Mouse (Mus musculus) forebrain, embryonic 15.5 days (tissue): ENCODE data around the gene Stra6. TPM values are rescaled to one million over a fixed set of nuclear protein-coding genes. Genes with fewer than 3 reads are reported as not detected.

Source experiments
- ATAC-seq: fragments of 200-750 bp; cut with Nextera tagmentation; replicated peaks from 2 replicates; pipeline ENCODE4 v1.8.0; 2017; ENCODE audit warnings: mild to moderate bottlenecking, moderate TSS enrichment, moderate library complexity
- H3K27ac ChIP-seq: fragments of 300-500 bp; sonication (generic); replicated peaks from 2 replicates; pipeline ENCODE4 v1.5.1; 2015; ENCODE audit warnings: mild to moderate bottlenecking, inconsistent platforms
- H3K27me3 ChIP-seq: fragments of 300-500 bp; sonication (generic); 2 replicates; pipeline ENCODE4 v1.6.1; 2015; ENCODE audit warnings: inconsistent platforms
- H3K36me3 ChIP-seq: fragments of 300-500 bp; sonication (generic); 2 replicates; pipeline ENCODE4 v1.6.1; 2015; ENCODE audit warnings: mild to moderate bottlenecking, inconsistent platforms
- H3K4me1 ChIP-seq: fragments of 300-500 bp; sonication (generic); 2 replicates; pipeline ENCODE4 v1.6.1; 2015; ENCODE audit warnings: inconsistent platforms
- H3K4me2 ChIP-seq: fragments of 300-500 bp; sonication (generic); replicated peaks from 2 replicates; pipeline ENCODE4 v1.6.1; 2015; ENCODE audit warnings: mild to moderate bottlenecking, inconsistent platforms
- H3K4me3 ChIP-seq: fragments of 300-500 bp; sonication (generic); 2 replicates; pipeline ENCODE4 v1.5.1; 2015; ENCODE audit warnings: mild to moderate bottlenecking, inconsistent platforms
- H3K9ac ChIP-seq: fragments of 300-500 bp; sonication (generic); replicated peaks from 2 replicates; pipeline ENCODE4 v1.6.1; 2015; ENCODE audit warnings: mild to moderate bottlenecking, inconsistent platforms
- H3K9me3 ChIP-seq: fragments of 300-500 bp; sonication (generic); 2 replicates; pipeline ENCODE4 v1.6.1; 2016; ENCODE audit warnings: inconsistent platforms
- WGBS: fragments of 180-500 bp; shearing (Covaris S2); methylation state at CpG from one replicate; pipeline ENCODE4 v1.1.7; 2015; ENCODE audit warnings: mixed read lengths; 5-methylcytosine and 5-hydroxymethylcytosine counted together
- polyA plus RNA-seq: library from polyadenylated mRNA; unstranded; fragments of >200 nt; fragmentation: Nextera tagmentation; extraction: Ambion mirVana; gene quantifications from 2 replicates; pipeline ENCODE4 v1.2.1, GENCODE M21; 2015

The Stra6 gene
- polyA plus RNA-seq, 1 experiment from 2014 or later: 8.7 TPM

DNA sequence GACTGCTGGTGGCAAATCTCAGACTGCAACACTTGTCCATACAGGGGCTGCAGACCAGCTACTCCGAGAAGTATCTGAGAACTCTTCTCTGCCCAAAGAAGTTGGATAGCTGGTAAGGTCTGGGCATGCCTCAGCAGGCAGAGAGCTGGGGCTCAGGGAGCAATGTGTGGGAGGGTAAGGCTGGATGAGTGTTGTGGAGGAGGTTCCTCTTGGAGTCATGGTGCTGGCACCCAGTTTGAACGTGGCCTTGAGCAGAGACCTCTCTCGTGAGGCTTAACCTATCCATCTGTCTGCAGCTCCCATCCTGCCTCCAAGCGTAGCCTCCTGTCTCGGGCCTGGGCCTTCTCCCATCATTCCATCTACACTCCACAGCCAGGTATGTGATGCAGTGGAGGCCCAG, 81.8 kb downstream of the Stra6 start:
- Histone ChIP-seq H3K36me3 (no peaks in the 10 kb centered on the region), H3K4me3 (no peak overlapping the region), H3K9me3 (no peaks in the 10 kb centered on the region), H3K4me1 (peaks cover 10% of the 10 kb centered on the region), H3K27me3 (no peaks in the 10 kb centered on the region), H3K4me2 (no peak overlapping the region), H3K27ac (no peak overlapping the region), H3K9ac (no peak overlapping the region)
- no peak for ATAC-seq
- WGBS: 81% methylated on average over 5 of the region's 5 CpGs

DNA sequence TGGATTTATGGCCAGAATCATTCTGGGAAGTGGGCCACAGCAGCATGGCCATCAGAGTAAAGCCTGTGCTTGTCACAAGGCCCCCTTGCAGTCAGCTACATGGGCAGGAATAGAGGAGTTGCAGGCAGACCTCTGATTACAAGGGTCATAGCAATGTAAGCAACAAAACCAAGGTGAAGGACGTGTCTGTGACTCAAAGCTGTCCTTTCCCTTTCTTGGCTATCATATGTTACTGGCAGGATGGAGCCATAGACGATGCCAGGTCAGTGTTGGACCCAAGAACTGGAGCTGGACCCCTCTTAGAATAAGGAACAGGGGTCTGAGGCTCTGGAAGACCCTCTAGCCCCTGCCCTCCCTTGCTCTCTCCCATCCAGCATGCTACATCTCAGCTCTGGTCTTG, 85.2 kb downstream of the Stra6 start:
- no peaks in the 10 kb centered on the region for H3K36me3 ChIP-seq
- H3K4me1 ChIP-seq: peaks cover 7% of the 10 kb centered on the region; the same call in 1 of the 2 replicates
- no peak for ATAC-seq
- H3K9me3 ChIP-seq: no peaks in the 10 kb centered on the region
- H3K4me2 ChIP-seq: no peak overlapping the region
- no peak overlapping the region for H3K4me3 ChIP-seq
- H3K27ac ChIP-seq: no peak overlapping the region
- no peak overlapping the region for H3K9ac ChIP-seq
- 57% methylated on average over 2 of the region's 2 CpGs for WGBS
- H3K27me3 ChIP-seq: no peaks in the 10 kb centered on the region

DNA sequence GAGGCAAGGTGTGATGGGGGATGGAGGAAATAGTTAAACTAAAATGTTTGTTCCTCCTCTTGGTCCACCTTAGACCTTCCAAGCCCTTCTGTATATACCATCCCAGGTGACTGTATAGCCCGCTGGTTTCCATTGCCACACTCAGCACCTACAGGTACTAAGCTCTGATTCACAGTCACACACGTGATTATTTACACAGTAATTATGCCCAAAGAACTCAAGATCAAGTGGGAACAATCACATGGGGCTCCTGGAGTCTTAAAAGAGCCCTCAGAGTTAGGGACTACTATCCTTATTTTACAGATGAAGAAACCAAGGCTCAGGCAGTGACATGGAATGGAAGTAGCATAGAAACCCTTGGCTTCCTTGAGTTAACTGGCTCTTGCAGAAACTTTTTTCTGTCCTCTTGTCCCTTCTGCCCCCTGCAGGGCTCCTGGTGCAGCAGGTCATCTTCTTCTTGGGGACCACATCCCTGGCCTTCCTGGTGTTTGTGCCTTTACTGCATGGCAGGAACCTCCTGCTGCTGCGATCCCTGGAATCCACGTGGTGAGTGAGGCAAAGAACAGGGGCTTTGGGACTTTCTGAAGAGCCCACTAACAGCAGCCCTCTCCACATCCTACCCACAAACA, 87.3 kb downstream of the Stra6 start:
- no peak for ATAC-seq
- Histone ChIP-seq H3K4me1 (peaks cover 11% of the 10 kb centered on the region), H3K9me3 (no peaks in the 10 kb centered on the region), H3K4me3 (no peak overlapping the region), H3K27ac (no peak overlapping the region), H3K4me2 (no peak overlapping the region), H3K27me3 (no peaks in the 10 kb centered on the region), H3K9ac (no peak overlapping the region), H3K36me3 (no peaks in the 10 kb centered on the region)
- WGBS: 77% methylated on average over 4 of the region's 4 CpGs

GRCm38 (mm10) chr9:58153095-58153494, 89.5 kb downstream of the Stra6 start:
- Histone ChIP-seq H3K4me3 (no peak overlapping the region), H3K9ac (no peak overlapping the region), H3K36me3 (no peaks in the 10 kb centered on the region), H3K9me3 (no peaks in the 10 kb centered on the region), H3K4me2 (no peak overlapping the region), H3K27ac (no peak overlapping the region), H3K4me1 (peaks cover 12% of the 10 kb centered on the region), H3K27me3 (no peaks in the 10 kb centered on the region)
- WGBS: 85% methylated on average over 3 of the region's 3 CpGs
- ATAC-seq: no peak

- no peak overlapping the region for H3K4me2 ChIP-seq
- 49% methylated on average over 3 of the region's 3 CpGs for WGBS
- no peak overlapping the region for H3K4me3 ChIP-seq
- peak; percentile 48; the same call in 1 of the 2 replicates for ATAC-seq
- H3K4me1 ChIP-seq: peaks cover 23% of the 10 kb centered on the region
- H3K9me3 ChIP-seq: no peaks in the 10 kb centered on the region
- H3K9ac ChIP-seq: no peak overlapping the region
- H3K36me3 ChIP-seq: no peaks in the 10 kb centered on the region
- no peaks in the 10 kb centered on the region for H3K27me3 ChIP-seq
- peak overlapping the region; percentile 36 for H3K27ac ChIP-seq
Observed at GRCm38 (mm10) chr9:58155366-58155765, 91.8 kb downstream of the Stra6 start.

GRCm38 (mm10) chr9:58156819-58157560, 93.4 kb downstream of the Stra6 start:
- Histone ChIP-seq H3K4me1 (peaks cover 23% of the 10 kb centered on the region), H3K9ac (no peak overlapping the region), H3K36me3 (no peaks in the 10 kb centered on the region), H3K4me2 (no peak overlapping the region), H3K9me3 (no peaks in the 10 kb centered on the region), H3K4me3 (no peak overlapping the region), H3K27ac (no peak overlapping the region), H3K27me3 (no peaks in the 10 kb centered on the region)
- WGBS: 89% methylated on average over 22 of the region's 22 CpGs
- ATAC-seq: no peak

DNA sequence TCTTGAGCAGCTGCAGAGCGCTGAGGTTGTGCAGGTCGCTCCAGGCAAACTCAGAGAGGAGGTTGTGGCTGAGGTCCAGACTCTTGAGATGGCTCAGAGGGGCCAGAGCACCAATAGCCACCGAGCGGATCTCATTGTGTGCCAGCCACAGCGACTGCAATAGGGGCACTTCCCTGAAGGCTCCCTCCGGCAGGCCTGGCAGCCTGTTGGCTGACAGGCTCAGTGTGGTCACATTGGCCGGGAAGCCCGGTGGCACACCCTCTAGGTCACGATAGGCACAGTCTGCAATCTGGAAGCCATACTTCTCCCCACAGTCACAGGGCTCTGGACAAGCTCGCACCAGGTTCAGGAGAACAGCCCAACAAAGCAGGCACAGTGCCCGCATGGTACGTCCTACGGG, 94.2 kb downstream of the Stra6 start:
- Histone ChIP-seq H3K27me3 (no peaks in the 10 kb centered on the region), H3K4me2 (no peak overlapping the region), H3K9ac (no peak overlapping the region), H3K27ac (no peak overlapping the region), H3K4me3 (no peak overlapping the region), H3K36me3 (no peaks in the 10 kb centered on the region), H3K4me1 (peaks cover 23% of the 10 kb centered on the region), H3K9me3 (no peaks in the 10 kb centered on the region)
- 77% methylated on average over 13 of the region's 13 CpGs for WGBS
- no peak for ATAC-seq

DNA sequence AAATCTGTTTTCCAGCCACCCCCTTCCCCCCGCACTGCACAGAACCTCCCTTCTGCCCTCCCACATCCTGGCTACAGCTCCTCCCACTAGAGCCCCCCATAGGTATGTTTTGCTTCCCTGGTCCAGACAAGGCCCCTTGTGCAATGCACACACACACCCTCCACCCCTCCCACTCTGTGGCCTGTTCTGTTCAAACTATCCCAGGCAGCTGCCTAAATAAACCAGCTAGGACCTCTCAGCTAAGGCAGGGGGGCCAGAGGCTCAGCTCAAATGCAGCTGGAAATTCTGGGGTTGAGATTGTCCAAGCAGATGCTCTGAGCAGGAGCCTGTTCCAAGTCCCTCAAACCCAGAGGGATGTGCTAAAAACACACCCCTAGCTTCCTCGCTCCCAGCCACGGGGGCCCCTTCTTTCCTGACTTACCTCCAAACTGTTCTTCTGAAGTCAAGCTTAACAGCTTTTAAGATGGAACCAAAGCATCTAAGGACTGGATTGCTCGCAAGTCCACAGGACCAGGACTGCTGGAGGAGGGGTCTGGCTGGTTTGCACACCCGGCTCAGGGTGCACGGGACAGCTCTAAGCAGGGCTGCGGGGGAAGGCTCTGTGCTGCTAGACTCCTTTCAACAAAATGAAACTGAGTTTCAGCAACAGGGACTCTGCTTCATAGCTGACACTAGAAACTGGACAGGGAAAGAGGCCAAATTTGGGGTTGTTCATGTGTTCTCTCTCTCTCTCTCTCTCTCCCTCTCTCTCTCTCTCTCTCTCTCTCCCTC, 95.1 kb downstream of the Stra6 start:
- H3K9ac ChIP-seq: no peak overlapping the region
- no peak overlapping the region for H3K4me3 ChIP-seq
- H3K9me3 ChIP-seq: no peaks in the 10 kb centered on the region
- WGBS: 40% methylated on average over 7 of the region's 7 CpGs
- no peaks in the 10 kb centered on the region for H3K27me3 ChIP-seq
- peaks cover 23% of the 10 kb centered on the region for H3K4me1 ChIP-seq
- H3K4me2 ChIP-seq: no peak overlapping the region
- H3K27ac ChIP-seq: peak overlapping the region; percentile 35; the same call in 1 of the 2 replicates
- no peak for ATAC-seq
- H3K36me3 ChIP-seq: no peaks in the 10 kb centered on the region

- peaks cover 23% of the 10 kb centered on the region for H3K4me1 ChIP-seq
- H3K9ac ChIP-seq: no peak overlapping the region
- H3K4me3 ChIP-seq: no peak overlapping the region
- no peak overlapping the region for H3K27ac ChIP-seq
- no peak overlapping the region for H3K4me2 ChIP-seq
- H3K9me3 ChIP-seq: no peaks in the 10 kb centered on the region
- 66% methylated on average over 4 of the region's 4 CpGs for WGBS
- no peaks in the 10 kb centered on the region for H3K27me3 ChIP-seq
- H3K36me3 ChIP-seq: no peaks in the 10 kb centered on the region
- ATAC-seq: no peak
Observed at GRCm38 (mm10) chr9:58159855-58160254, 96.3 kb downstream of the Stra6 start.

- Histone ChIP-seq H3K36me3 (no peaks in the 10 kb centered on the region), H3K27ac (no peak overlapping the region), H3K9me3 (no peaks in the 10 kb centered on the region), H3K4me2 (no peak overlapping the region), H3K4me3 (no peak overlapping the region), H3K27me3 (no peaks in the 10 kb centered on the region), H3K9ac (no peak overlapping the region), H3K4me1 (peaks cover 19% of the 10 kb centered on the region)
- no peak for ATAC-seq
- WGBS: 87% methylated on average over 5 of the region's 5 CpGs
Observed at GRCm38 (mm10) chr9:58160315-58160714, 96.7 kb downstream of the Stra6 start.

DNA sequence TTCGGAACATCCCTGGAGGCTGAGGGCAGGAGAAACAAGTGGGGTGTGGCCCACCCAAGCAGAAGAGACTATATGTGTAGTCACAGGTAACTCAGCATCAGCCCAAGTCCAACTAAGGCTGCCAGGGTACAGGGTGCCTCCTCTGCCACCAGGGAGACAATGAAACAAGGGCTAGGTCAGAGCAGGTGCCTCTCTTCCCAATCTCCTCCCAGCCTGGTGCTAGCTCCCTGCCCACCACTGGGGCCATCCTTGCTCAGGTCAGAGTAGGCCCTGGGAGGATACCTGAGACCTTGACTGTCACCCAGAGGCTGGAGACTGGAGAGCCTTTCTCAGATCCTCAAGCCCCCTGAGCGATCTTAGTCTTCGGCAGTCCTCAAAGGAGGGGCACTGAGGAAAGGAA, 98.6 kb downstream of the Stra6 start:
- H3K4me1 ChIP-seq: peaks cover 12% of the 10 kb centered on the region; the same call in 1 of the 2 replicates
- H3K27me3 ChIP-seq: no peaks in the 10 kb centered on the region
- H3K4me2 ChIP-seq: no peak overlapping the region
- 82% methylated on average over 3 of the region's 3 CpGs for WGBS
- H3K9me3 ChIP-seq: peaks cover 4% of the 10 kb centered on the region; the same call in 1 of the 2 replicates
- H3K27ac ChIP-seq: no peak overlapping the region
- ATAC-seq: no peak
- H3K9ac ChIP-seq: no peak overlapping the region
- H3K36me3 ChIP-seq: no peaks in the 10 kb centered on the region
- H3K4me3 ChIP-seq: no peak overlapping the region

GRCm38 (mm10) chr9:58163146-58163545, 99.6 kb downstream of the Stra6 start:
- no peak overlapping the region for H3K9ac ChIP-seq
- H3K4me3 ChIP-seq: no peak overlapping the region
- 84% methylated on average over 5 of the region's 5 CpGs for WGBS
- no peak for ATAC-seq
- H3K4me2 ChIP-seq: no peak overlapping the region
- H3K27me3 ChIP-seq: no peaks in the 10 kb centered on the region
- H3K36me3 ChIP-seq: no peaks in the 10 kb centered on the region
- peaks cover 4% of the 10 kb centered on the region; the same call in 1 of the 2 replicates for H3K9me3 ChIP-seq
- H3K4me1 ChIP-seq: peaks cover 12% of the 10 kb centered on the region; the same call in 1 of the 2 replicates
- H3K27ac ChIP-seq: no peak overlapping the region
